Mouse (Mus musculus) retina, postnatal 7 days (tissue): ENCODE data around the gene Snx32.
"Not testable (repeated sequence)": the region's sequence is repeated elsewhere in the genome, so short reads cannot be mapped to it uniquely, and the experiment has no call there.

Experiments used
- DNase-seq: peaks from one replicate; pipeline ENCODE4 v3.0.0-alpha.2; 2012; ENCODE audit warnings: low read depth, low spot score

The Snx32 gene

DNA sequence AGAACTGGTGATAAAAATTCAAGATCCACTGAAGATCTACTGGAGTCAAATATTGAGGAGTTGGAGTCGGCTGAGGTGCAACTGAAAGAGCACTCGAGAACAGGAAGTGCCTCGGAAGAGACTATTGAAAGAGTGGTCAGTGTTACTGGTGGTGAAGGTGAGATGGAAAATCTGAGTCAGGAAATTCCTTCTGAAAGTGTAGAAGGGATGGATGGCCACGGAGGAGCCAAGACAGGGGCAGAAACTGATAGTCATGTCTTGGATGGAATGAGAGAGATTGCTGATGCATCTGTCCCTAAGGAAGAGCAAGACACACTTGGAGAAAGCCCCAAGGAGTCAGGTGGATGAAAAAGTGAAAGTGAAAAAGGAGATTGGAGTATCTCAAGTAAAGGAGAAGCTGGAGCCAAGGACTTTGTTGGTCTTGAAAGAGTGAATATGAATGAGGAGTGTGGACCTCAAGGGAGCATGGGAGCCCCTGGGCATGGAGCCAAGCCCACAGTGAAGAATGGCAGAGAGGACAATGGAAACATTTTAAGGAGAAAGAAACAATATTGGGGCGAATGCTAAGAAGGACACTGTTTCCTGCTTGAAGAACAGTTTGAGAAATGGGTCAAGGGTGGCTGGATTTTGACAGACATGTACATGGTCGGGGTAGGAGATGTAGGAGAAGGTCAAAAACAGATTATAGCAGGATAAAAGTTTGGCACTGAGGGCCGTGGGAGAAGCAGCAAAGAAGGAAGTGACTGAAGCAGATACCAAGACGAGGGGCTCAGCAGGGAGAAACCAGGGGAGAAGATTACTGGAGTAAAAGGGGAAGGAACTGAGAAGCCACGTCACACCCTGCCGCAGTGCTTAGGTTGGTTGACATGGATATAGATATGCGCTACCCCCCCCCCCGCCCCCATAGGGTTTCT lies 2.0 kb upstream of the Snx32 start:
- DNase-seq = no peak

DNA sequence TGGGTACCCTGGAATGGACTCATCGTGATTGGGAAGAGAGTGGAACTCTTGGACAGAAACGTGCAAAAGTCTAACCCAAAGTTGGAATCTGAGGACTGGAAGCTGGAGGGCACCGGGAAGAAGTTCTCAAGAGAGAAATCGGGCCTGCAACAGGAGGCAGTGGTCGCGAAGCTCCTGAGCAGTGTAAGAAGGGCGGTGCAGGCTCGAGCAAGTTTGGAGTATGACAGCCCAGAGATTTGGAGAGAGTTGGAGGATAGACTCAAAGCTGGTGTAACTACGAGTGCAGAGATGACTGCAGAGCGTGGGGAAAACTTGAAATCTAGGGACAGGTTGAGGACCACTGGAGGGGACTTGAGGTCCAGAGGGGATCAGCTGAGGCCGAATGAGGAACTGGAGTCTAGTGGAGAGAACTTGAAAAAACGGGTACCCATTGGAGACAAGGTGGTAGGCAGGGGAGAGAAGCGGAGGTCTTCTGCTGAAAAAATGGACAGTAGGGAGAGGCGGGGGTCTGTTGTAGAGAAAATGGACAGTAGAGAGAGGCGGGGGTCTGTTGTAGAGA lies 815 bp upstream of the Snx32 start:
- no peak for DNase-seq

DNA sequence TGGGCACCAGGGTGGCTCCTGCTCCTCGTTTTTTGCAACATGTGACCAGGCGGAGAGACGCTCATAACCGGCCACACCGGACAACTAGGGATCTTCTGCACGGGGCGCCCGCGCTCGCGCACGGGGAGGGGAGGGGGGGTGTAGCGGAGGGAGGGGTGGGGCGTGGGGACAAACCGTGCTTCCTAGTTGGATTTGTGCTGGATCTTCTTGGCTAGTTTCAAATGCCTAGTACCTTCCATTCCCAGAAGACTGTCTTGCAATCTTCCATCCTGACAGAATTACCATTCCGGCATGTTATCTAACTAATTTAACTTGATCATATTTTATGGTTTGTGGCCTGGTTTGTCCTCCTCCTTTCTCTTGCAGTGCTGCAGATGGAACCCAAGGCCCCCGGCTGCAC lies 6.7 kb downstream of the Snx32 start, which contains the start of gene 1700020D05Rik:
Gene 1700020D05Rik (minus strand): TSS at position 101 of the 400 bp plus-strand sequence.
- no peak for DNase-seq

DNA sequence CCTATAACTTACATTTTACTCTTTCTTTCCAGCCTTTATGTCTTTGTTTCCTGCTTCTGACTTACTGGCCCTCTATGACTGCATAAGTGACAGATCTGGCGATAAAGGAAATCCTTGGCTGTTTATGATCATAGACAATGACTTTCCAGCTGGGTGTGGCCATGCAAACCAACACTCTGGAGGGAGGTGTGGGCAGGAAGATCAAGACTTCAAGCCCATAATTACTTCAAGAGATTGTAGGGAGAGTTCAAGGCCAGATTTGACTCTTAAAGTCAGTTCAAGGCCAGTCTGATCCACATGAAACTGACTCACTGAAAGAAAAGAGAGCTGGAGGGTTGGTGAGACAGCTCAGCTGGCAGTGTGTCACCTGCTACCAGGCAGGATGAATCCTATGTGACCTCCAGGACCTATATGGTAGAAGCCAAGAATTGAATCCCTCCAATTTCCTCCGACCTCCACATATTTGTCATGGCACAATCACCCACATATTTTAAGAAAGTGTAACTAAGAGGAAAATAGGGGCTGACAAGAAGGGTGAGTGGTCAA lies 9.9 kb downstream of the Snx32 start:
- no peak for DNase-seq

DNA sequence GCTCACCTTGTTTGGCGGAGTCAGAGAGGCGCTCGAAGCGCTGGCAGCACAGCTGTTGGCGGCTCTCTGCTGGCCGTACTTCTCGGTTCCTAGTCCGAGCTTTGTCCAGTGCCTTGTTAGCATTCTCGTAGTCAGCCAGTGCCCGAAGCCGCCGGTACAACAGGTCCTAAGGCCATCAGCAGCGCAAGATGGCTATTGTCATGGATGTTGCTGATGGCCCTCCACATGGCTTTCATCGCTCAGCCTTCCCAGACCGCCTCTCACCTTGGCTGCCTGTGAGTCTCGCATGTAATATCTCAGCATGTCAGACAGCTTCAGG lies 14.3 kb downstream of the Snx32 start:
- DNase-seq = no peak

DNA sequence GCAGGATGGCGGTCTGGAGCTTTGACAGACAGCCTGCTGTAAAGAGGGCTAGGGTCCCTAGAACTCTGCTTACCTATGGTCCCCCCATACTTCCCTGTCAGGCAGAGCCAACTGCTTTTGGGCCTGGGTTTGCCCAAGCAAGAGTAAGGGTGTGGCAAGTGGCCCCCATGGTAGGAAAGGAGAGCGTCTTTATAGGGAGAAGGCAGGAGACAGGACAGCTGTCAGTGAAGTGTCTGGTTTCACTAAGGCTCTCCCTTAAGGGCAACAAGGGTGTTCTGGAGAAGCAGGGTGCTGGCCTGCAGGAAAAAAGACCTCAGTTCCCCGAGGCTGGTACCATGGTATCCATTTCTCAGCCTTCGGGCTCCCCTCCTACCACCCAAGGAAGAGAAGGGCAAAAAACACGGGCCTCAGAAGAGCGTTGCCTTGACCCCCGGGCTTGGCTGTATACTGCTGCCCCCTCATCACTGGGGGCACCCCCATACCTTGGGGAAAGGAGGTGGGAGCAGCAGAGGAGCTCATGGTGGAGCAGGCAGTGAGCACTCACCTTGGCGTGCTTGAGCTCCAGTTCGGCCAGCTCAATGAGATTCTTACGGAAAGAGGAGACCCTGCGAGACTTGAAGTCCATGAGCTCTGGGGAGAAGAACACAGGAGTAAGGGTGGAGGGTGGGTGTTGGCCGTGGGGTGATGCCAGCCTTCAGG lies 14.8 kb downstream of the Snx32 start:
- DNase-seq = no peak

DNA sequence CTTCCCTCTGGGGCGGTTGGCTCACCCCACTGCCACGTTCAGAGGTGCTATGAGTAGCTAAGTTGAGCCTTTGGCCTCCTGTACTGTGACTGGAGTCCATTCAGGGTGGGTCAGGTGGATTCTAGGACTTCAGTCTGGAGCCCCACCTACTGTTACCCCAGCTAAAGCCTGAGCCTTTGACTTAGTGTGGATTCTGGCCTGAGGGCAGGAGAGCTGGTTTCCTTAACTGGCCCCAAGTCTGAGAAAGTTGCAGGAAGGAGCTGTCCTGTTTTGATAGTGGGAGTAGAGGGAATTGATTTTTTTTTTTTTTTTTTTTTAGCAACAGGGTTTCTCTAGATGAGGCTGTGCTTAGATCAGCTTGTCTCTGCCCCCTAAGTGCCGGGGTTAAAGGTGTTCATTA lies 16.0 kb downstream of the Snx32 start:
- no peak for DNase-seq

DNA sequence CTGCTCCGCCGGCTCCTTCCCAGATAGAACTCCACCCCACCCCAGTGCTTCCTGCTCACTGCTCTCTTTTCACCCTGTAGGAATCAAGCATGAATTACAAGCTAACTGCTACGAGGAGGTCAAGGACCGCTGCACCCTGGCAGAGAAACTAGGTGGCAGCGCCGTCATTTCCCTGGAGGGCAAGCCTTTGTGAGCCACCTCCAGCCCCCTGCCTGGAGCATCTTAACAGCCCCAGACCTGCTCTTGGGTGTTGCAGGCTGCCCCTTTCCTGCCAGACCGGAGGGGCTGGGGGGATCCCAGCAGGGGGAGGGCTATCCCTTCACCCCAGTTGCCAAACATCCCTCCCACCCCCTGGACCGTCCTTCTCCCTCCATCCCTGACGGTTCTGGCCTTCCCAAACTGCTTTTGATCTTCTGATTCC lies 17.0 kb downstream of the Snx32 start:
- not testable (repeated sequence) for DNase-seq

DNA sequence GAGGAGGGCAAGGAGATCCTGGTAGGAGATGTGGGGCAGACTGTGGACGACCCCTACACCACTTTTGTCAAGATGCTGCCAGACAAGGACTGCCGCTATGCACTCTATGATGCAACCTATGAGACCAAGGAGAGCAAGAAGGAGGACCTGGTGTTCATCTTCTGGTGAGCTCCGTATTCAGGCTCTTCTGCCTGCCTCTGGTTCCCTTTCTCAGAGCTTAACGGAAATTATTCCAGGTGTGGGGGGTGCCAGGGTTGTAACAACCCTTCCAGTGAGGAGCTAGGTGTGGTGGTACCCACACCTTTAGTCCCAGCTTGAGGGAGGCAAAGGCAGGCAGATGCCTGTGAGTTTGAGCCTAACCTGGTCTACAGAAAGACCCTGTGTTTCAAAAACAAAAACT lies 17.7 kb downstream of the Snx32 start:
- no peak for DNase-seq

DNA sequence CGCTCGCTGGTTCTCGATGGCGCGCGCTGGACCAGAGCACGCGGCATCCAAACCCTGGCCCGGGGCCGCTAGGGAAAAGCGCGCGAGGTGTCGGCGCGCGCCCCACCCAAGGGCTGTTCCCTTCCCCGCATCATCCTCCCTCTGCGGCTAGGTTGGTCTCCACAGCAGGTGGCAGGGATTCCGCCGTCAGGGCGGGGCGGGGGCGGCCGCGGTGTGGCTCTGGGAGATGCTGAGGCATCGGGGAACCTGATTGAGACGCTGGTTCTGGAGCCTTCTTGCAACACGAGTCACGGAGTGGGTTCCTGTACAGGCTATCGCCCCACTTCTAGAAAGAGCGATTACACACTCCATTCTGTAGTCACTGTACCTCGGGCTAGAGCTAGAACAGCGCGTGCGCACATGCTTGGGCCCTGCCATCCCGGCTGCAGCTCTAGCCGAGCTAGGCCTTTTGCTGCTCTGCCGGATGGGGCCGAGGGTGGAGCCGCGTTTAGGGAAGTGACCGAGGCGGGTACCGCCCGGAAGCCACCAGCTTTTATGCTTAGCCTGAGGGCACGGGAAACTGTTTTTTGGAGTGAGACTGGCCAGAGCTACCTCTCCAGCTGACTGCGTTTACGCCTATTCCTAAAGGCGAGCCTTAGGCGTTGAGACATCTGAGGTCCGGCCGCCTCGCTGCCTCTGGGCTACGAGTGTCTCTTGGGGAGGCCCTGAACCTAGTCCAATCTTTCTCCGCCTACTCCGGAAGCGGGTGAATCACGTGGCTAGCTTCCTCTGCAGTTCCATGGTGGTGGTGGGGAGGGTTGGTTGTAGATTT lies 19.2 kb downstream of the Snx32 start:
- DNase-seq = peak; percentile 37

DNA sequence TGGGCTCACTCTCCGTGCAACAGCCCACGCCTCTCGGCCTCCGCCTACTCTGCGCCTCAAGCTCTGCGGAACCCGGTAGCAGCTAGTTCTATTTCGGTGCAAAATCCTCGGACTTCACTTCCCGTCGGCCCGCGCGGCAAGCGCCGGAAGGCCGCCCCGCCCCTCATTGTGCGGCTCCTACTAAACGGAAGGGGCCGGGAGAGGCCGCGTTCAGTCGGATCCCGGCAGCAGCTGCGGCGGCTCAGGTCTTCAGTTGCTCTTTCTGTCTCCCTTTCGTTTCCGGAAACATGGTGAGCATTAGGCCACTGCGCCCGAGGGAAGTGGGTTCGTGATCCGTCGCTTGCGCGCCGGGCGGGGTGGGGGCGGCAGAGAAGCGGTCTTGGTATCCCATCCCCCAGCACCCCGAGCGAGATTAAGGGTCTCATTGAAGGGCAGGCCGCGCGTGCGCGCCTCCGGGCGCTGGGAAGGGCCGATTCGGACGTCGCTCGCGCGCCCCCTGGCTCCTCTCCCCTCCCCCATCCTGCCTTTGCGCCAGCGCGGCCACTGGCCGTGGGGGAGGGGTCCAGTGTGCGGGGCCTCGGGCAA lies 19.9 kb downstream of the Snx32 start, which contains the start of gene Cfl1:
Gene Cfl1 (plus strand): TSS at position 143 of the 585 bp plus-strand sequence.
- peak; percentile 88 for DNase-seq

DNA sequence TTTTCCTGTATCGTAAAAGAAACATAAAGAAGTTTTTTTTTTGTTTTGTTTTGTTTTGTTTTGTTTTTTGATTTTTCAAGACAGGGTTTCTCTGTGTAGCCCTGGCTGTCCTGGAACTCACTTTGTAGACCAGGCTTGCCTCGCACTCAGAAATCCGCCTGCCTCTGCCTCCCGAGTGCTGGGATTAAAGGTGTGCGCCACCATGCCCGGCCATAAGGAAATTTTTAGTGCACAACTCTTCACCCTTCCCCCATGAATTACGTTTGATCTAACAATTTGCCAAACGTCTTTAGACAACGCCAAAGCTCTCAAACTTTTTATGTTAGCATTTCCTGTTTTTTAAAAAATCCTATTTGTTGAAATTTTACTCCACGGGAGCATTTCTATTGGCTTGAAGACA lies 20.6 kb downstream of the Snx32 start:
- not testable (repeated sequence) for DNase-seq

DNA sequence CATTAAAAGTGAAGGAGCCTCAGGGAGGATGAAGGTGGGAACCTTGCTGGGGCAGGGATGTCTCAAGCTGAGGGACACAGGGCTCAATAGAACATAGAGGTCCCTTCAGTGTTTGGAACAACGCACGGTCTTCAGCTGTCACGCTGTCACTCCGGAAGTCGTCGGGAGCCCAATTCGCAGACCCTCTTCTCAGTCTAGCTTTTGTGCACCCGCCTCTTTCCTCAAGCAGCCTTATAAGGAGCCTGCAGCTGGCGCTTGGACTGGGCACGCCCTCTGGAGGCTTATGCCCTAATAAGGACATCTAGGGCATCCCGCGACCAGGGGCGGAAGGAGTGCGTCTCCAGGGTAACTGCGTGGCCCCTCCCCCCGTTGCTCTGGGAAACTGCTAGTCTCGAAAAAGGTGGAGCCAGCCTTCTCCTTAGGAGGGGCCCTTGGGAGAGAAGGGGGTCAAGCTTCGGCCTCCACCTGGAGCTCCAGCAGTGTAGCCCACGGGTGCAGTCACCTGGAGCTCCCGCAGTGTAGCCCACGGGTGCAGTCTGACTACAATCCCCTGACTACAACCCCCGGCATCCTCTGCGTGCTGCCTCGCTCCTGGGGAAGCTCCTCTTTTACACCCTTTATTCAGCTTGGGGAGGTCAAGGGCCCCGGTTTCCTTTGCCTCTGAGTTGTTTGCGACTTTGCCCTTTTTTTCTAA lies 21.3 kb downstream of the Snx32 start:
- peak; percentile 93 for DNase-seq

DNA sequence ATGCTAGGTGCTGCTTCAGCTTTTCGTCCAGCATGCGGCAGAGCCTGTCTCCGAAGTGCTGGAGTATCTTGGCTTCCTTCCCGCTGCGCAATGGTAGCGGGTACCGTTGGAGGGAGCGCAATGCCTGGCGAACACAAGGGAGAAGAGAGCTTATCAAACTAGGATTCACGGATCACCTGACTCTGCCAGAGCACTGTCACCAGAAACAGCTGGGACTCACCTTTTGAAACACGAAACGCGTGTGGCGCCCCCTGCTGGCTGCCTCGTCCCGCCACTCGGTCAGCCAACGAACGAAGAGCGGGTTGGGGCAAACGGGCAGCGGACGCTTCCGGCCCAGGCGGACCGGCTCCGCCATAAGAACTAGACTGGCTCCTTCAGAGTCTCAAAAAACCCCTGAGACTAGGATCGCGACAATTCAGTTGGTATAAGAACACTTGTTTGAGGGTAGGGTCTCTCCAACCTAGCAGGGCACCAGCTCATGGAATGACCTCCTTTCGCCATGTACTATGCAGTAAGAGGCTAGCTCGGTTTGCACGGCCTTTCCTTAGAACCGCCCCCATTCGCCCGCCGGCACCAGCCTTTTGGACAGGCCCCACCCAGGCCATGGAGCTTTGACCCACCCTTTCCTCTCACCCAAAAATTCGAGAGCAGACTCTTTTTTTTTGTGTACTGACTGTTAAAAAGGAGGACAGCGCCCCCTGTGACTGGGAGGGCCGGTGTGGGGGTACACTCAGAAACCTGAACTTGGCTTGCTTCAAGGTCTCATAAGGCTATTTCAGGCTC lies 22.4 kb downstream of the Snx32 start, which contains the start of gene Mus81:
Gene Mus81 (minus strand): TSS at position 635 of the 783 bp plus-strand sequence.
- DNase-seq = peak; percentile 81

DNA sequence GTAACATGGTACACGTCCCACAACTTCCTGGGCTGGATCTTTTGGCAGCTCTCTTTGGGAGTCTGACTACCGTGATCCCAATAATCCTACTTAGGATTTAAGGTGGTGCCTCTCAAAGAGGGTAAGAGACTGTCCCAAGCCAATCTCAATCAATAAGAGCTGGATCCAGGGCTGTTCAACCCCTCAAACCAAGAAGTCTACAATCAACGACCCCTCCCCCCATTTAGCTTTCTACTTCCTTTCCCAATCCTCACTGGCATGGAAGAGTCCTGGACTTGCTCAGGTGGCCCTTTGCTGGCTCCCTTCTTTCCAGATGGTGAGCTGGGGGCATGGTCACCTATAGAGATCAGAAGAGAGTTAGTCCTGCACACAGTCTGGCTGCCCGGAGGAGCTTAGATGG lies 23.6 kb downstream of the Snx32 start:
- DNase-seq = no peak

DNA sequence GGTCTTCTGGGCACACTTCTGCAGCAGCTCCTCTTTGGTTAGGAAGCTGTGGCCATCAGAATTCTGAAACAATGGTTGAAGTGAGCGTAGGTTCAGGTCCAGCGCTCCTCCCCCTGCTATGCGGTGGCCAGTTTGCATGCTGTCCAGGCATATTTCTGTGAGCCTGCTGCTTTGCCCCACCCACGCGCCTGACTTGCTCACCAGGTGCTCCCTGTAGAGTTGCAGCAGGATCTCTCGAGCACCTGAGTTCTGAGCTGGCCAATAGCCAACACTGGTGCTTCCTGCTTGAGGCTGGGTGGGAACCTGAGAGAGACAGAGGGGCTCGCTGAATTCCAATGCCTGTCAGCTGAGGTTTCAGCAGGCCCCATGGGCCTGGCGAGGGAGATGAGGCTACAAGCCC lies 24.1 kb downstream of the Snx32 start:
- DNase-seq = no peak

DNA sequence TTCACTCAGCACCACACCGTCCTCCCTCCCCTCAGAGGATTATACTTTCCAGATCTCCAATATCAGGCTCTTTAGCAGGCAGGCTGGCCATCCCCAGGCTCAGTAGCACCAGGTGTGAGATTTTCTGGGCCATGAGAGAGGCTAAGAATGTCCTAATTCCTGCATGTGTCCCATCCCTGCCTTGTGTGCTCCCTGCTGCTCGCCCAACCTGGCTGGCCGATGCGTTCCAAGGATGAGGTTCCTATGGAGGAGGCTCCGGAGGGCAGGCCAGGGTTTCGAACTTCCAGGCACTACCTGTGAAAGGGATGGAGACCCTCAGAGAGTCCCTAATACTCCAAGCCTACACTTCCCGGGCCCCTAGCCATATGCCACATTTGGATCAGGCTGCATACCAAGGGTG lies 24.5 kb downstream of the Snx32 start:
- no peak for DNase-seq

DNA sequence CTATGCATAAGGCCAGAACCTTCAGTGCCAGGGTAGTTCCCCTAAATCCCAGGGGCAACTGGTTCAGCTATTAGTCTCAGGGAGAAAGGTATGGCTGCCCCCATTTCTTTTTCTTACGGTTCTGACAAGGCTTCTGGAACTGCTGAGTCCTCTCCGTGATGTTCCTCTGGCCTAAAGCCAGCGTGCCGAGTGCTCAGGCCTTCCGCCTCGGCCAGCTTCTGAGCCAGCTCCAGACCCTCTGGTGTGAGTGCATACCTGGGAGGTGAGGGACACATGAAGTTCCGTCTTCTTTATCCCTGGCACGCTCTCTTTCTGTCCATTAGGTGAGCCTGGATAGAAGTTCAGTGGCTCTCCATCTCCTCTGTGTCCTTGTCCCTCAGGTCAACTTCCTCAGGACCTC lies 25.0 kb downstream of the Snx32 start:
- DNase-seq = no peak

DNA sequence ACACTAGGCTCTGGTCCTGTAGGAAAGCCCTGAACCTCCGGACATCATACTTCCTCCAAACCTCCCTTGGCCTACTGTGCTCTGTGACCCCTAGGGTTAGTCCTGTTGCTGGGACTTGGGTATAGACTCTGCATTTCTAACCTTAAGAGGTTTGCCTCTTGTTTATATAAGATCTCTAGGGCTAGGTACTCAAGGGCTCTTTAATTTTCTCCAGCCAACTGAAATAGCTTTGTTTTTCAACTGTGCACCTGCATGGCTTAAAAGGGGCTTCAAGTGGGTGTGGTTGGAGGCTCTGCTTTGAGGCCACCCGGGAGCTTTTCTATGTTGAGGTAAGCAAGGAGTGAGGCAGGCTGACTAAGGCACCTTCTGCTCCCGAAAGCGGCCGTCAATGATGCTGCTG lies 25.8 kb downstream of the Snx32 start:
- DNase-seq = no peak
